Mouse (Mus musculus): Measurements from ENCODE around the gene Ubl3. TPM values are rescaled to one million over a fixed set of nuclear protein-coding genes. Genes with fewer than 3 reads are reported as not detected.

Gene Ubl3
- total RNA-seq, 1 experiment = 75.0 TPM

DNA sequence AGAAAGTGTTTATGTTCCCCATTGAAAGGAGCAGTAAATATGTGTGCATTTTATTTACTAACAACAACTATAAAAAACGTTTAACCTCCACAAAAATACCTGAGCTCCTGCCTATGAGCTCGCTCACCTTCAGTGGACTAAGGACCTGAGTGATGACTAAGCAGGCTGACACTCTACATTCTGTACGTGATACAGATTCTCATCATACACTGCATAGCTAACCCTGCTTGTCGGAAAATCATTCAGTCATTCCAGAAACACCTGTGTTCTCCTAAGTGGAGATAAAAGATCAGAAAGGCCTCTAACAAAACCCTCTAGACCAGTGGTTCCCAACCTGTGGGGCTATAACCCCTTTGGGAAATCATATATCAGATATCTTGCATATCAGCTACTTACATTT lies 35.1 kb downstream of the Ubl3 start:
- H3K9me3 ChIP-seq (ENCODE audit: control insufficient read depth, insufficient read depth, low read depth, low read length) = no peaks in the 10 kb centered on the region
- peaks cover 11% of the 10 kb centered on the region in 2 experiments; a peak in 3 of 4 replicates for H3K4me1 ChIP-seq (ENCODE audit: control insufficient read depth in 2 of 2, insufficient read depth in 2 of 2, low read length in 2 of 2, poor library complexity in 1 of 2)
- H3K36me3 ChIP-seq (ENCODE audit: control insufficient read depth, insufficient read depth, low read length, poor library complexity, severe bottlenecking) = no peaks in the 10 kb centered on the region
- H3K27ac ChIP-seq (ENCODE audit: insufficient read depth, low read depth, low read length, poor library complexity, severe bottlenecking) = no peak overlapping the region
- no peak overlapping the region for H3K9ac ChIP-seq (ENCODE audit: insufficient read depth, low read depth, low read length, poor library complexity, severe bottlenecking)
- TF ChIP-seq ZC3H11A (IDR thresholded peaks at IDR 0.05; ENCODE audit: borderline replicate concordance, low read depth, low read length) (no peak), MAFK (IDR thresholded peaks at IDR 0.05; ENCODE audit: insufficient read depth, low read depth, low read length) (no peak), CHD2 (IDR thresholded peaks at IDR 0.05; ENCODE audit: low read depth, low read length) (no peak), ZNF384 (IDR thresholded peaks at IDR 0.05; ENCODE audit: low read depth, low read length) (no peak), HCFC1 (IDR thresholded peaks at IDR 0.05; ENCODE audit: borderline replicate concordance, insufficient read depth, low read length) (no peak)
- DNase-seq (ENCODE audit: low read depth, low spot score) = no peak
- no peak overlapping the region for H3K4me3 ChIP-seq (ENCODE audit: insufficient read depth in 1 of 2, low read depth in 1 of 2, low read length in 2 of 2, poor library complexity in 1 of 2, severe bottlenecking in 1 of 2)
- in situ Hi-C loops (cut with MboI; ENCODE audit: low sequenced_read_pairs in 2 of 2, unreplicated experiment in 2 of 2) = no loop called here

DNA sequence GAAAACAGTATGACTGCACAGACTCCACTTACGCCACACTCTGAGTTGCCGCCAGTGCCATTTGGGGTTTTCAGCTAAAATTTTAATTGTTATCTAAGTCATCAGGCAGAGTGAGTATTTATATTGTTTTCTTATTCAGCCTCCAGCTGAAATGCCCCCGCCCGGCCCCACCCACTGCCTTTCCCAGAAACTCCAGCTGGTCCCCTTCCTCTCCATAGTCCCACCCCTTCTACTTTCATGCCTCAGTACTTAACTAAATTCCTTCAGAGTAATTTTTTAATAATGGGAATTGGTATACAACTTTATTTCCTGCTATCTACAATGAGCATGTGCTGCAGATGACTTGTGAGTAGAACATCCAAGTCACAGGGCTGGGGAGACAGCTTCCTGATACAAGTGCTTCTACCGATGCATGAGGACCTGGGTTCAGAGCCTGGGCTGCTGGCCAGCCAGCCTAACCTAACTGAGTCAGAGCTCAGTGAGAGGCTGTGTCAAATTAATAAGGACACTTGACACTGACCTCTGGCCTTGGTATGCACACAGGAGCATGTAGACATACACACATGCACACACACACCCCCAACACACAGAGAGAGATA lies 40.4 kb downstream of the Ubl3 start:
- no peak for TF ChIP-seq MAFK (IDR thresholded peaks at IDR 0.05; ENCODE audit: insufficient read depth, low read depth, low read length)
- TF ChIP-seq ZNF384 (IDR thresholded peaks at IDR 0.05; ENCODE audit: low read depth, low read length) = no peak
- no peak for TF ChIP-seq ZC3H11A (IDR thresholded peaks at IDR 0.05; ENCODE audit: borderline replicate concordance, low read depth, low read length)
- no peak for TF ChIP-seq HCFC1 (IDR thresholded peaks at IDR 0.05; ENCODE audit: borderline replicate concordance, insufficient read depth, low read length)
- TF ChIP-seq CHD2 (IDR thresholded peaks at IDR 0.05; ENCODE audit: low read depth, low read length) = no peak
- Histone ChIP-seq H3K9me3 (ENCODE audit: control insufficient read depth, insufficient read depth, low read depth, low read length) (no peaks in the 10 kb centered on the region), H3K27ac (ENCODE audit: insufficient read depth, low read depth, low read length, poor library complexity, severe bottlenecking) (peak overlapping the region; percentile 65; the same call in 1 of the 2 replicates), H3K36me3 (ENCODE audit: control insufficient read depth, insufficient read depth, low read length, poor library complexity, severe bottlenecking) (peaks cover 16% of the 10 kb centered on the region), H3K9ac (ENCODE audit: insufficient read depth, low read depth, low read length, poor library complexity, severe bottlenecking) (no peak overlapping the region), H3K4me1 (ENCODE audit: control insufficient read depth in 2 of 2, insufficient read depth in 2 of 2, low read length in 2 of 2, poor library complexity in 1 of 2) (peaks cover 10 to 29% of the 10 kb centered on the region in 2 experiments), H3K4me3 (ENCODE audit: insufficient read depth in 1 of 2, low read depth in 1 of 2, low read length in 2 of 2, poor library complexity in 1 of 2, severe bottlenecking in 1 of 2) (0 out of 4 replicates have a peak overlapping the region, but pooled peaks of 1 of the 2 experiments have one; percentile 4)
- no peak for DNase-seq (ENCODE audit: low read depth, low spot score)
- in situ Hi-C loops (cut with MboI; ENCODE audit: low sequenced_read_pairs in 2 of 2, unreplicated experiment in 2 of 2) = no loop called here

DNA sequence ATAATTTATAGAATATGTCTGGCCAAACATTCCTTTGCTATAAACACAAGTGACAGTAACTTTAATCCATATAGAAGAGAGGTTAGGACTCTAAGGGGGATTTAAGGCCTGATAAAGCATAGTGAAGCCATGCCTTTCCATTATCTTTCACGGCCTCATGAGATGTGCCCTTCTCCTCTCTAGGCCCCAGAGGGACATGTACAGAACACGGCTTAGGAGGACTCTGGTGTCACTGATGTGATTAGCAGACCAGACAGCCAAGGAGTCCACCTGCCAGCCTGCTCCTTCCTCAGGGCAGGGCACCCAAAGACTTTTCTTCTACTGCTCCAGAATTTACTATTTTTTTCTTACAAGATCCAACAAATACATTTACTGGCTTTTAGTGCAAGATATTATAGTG lies 42.3 kb downstream of the Ubl3 start:
- Histone ChIP-seq H3K9ac (ENCODE audit: insufficient read depth, low read depth, low read length, poor library complexity, severe bottlenecking) (no peak overlapping the region), H3K4me1 (ENCODE audit: control insufficient read depth in 2 of 2, insufficient read depth in 2 of 2, low read length in 2 of 2, poor library complexity in 1 of 2) (peaks cover 10 to 25% of the 10 kb centered on the region in 2 experiments), H3K4me3 (ENCODE audit: insufficient read depth in 1 of 2, low read depth in 1 of 2, low read length in 2 of 2, poor library complexity in 1 of 2, severe bottlenecking in 1 of 2) (no peak overlapping the region), H3K36me3 (ENCODE audit: control insufficient read depth, insufficient read depth, low read length, poor library complexity, severe bottlenecking) (peaks cover 31% of the 10 kb centered on the region), H3K27ac (ENCODE audit: insufficient read depth, low read depth, low read length, poor library complexity, severe bottlenecking) (no peak overlapping the region; the same call in 1 of the 2 replicates), H3K9me3 (ENCODE audit: control insufficient read depth, insufficient read depth, low read depth, low read length) (no peaks in the 10 kb centered on the region)
- DNase-seq (ENCODE audit: low read depth, low spot score) = no peak
- in situ Hi-C loops (cut with MboI; ENCODE audit: low sequenced_read_pairs in 2 of 2, unreplicated experiment in 2 of 2) = no loop called here
- TF ChIP-seq ZC3H11A (IDR thresholded peaks at IDR 0.05; ENCODE audit: borderline replicate concordance, low read depth, low read length) (no peak), HCFC1 (IDR thresholded peaks at IDR 0.05; ENCODE audit: borderline replicate concordance, insufficient read depth, low read length) (no peak), MAFK (IDR thresholded peaks at IDR 0.05; ENCODE audit: insufficient read depth, low read depth, low read length) (no peak), ZNF384 (IDR thresholded peaks at IDR 0.05; ENCODE audit: low read depth, low read length) (no peak), CHD2 (IDR thresholded peaks at IDR 0.05; ENCODE audit: low read depth, low read length) (no peak)

DNA sequence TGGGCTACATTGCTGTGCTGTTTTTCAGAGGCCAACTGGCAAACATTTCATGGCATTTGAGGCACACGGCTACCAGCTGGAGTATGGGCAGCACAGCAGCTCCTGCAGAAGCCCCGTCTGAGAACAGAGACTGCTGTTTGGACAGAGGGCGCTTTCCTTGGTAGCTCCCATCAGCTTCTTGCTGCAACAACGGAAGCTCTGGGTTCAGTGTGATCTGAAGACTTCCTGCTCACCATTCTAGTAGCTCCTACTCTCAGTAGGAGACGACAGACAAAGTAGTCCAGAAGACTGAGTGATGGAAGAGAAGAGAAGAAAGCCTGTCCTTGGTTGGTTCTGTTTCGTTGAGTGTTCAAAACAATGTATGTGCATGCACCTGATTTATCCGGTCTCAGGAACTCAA lies 42.9 kb downstream of the Ubl3 start:
- Histone ChIP-seq H3K4me1 (ENCODE audit: control insufficient read depth in 2 of 2, insufficient read depth in 2 of 2, low read length in 2 of 2, poor library complexity in 1 of 2) (peaks cover 10 to 21% of the 10 kb centered on the region in 2 experiments), H3K9ac (ENCODE audit: insufficient read depth, low read depth, low read length, poor library complexity, severe bottlenecking) (no peak overlapping the region), H3K36me3 (ENCODE audit: control insufficient read depth, insufficient read depth, low read length, poor library complexity, severe bottlenecking) (peaks cover 32% of the 10 kb centered on the region), H3K4me3 (ENCODE audit: insufficient read depth in 1 of 2, low read depth in 1 of 2, low read length in 2 of 2, poor library complexity in 1 of 2, severe bottlenecking in 1 of 2) (no peak overlapping the region), H3K9me3 (ENCODE audit: control insufficient read depth, insufficient read depth, low read depth, low read length) (no peaks in the 10 kb centered on the region), H3K27ac (ENCODE audit: insufficient read depth, low read depth, low read length, poor library complexity, severe bottlenecking) (peak overlapping the region; percentile 37; the same call in 1 of the 2 replicates)
- in situ Hi-C loops (cut with MboI; ENCODE audit: low sequenced_read_pairs in 2 of 2, unreplicated experiment in 2 of 2) = no loop called here
- no peak for TF ChIP-seq CHD2 (IDR thresholded peaks at IDR 0.05; ENCODE audit: low read depth, low read length)
- no peak for TF ChIP-seq ZC3H11A (IDR thresholded peaks at IDR 0.05; ENCODE audit: borderline replicate concordance, low read depth, low read length)
- no peak for DNase-seq (ENCODE audit: low read depth, low spot score)

All from ES-E14 (cell line).